Mouse (Mus musculus): ENCODE results near the gene Phxr2. TPM values are rescaled to one million over a fixed set of nuclear protein-coding genes. Genes with fewer than 3 reads are reported as not detected.
"Not testable (repeated sequence)": the region's sequence is repeated elsewhere in the genome, so short reads cannot be mapped to it uniquely, and the experiment has no call there.

The Phxr2 gene
- under 1 TPM in 1 of 2 experiments, not detected in 1; 0.67 TPM for polyA plus RNA-seq (2017; shearing (Covaris generic))

GRCm38 (mm10) chr10:99126225-99126624, at the start of gene Phxr2:
Gene Phxr2, minus strand, starts transcription at chr10:99126325.
- no peak for ATAC-seq

GRCm38 (mm10) chr10:99172906-99173507, 46.9 kb upstream of the Phxr2 start:
- ATAC-seq, result no peak

GRCm38 (mm10) chr10:99171961-99172497, 45.9 kb upstream of the Phxr2 start:
- ATAC-seq, result peak; percentile 70

GRCm38 (mm10) chr10:99169765-99170129, 43.6 kb upstream of the Phxr2 start:
- ATAC-seq, result peak; percentile 73

- no peak for ATAC-seq
Measured at GRCm38 (mm10) chr10:99168840-99169764, 43.0 kb upstream of the Phxr2 start.

- ATAC-seq, result no peak
Measured at GRCm38 (mm10) chr10:99168404-99168803, 42.3 kb upstream of the Phxr2 start.

- no peak for ATAC-seq
Measured at GRCm38 (mm10) chr10:99166392-99166791, 40.3 kb upstream of the Phxr2 start.

- no peak for ATAC-seq
Measured at GRCm38 (mm10) chr10:99165751-99166282, 39.7 kb upstream of the Phxr2 start.

- peak; percentile 38 for ATAC-seq
Measured at GRCm38 (mm10) chr10:99164871-99165477, 38.8 kb upstream of the Phxr2 start.

GRCm38 (mm10) chr10:99163002-99163401, 36.9 kb upstream of the Phxr2 start:
- no peak for ATAC-seq

GRCm38 (mm10) chr10:99161987-99162582, 36.0 kb upstream of the Phxr2 start:
- ATAC-seq, result peak; percentile 76

- ATAC-seq, result not testable (repeated sequence)
Measured at GRCm38 (mm10) chr10:99157697-99158096, 31.6 kb upstream of the Phxr2 start.

- no peak for ATAC-seq
Measured at GRCm38 (mm10) chr10:99156808-99157207, 30.7 kb upstream of the Phxr2 start.

- ATAC-seq, result no peak
Measured at GRCm38 (mm10) chr10:99154635-99155034, 28.5 kb upstream of the Phxr2 start.

GRCm38 (mm10) chr10:99152063-99152462, 25.9 kb upstream of the Phxr2 start:
- ATAC-seq, result peak; percentile 76

GRCm38 (mm10) chr10:99151580-99151979, 25.5 kb upstream of the Phxr2 start:
- no peak for ATAC-seq

- no peak for ATAC-seq
Measured at GRCm38 (mm10) chr10:99150016-99150415, 23.9 kb upstream of the Phxr2 start.

GRCm38 (mm10) chr10:99146596-99146995, 20.5 kb upstream of the Phxr2 start:
- no peak for ATAC-seq

GRCm38 (mm10) chr10:99145611-99146010, 19.5 kb upstream of the Phxr2 start:
- ATAC-seq, result no peak

GRCm38 (mm10) chr10:99136337-99136736, 10.2 kb upstream of the Phxr2 start:
- ATAC-seq, result no peak

GRCm38 (mm10) chr10:99133321-99133875, 7.3 kb upstream of the Phxr2 start:
- ATAC-seq, result no peak

Data from activated CD4-positive, CD25-positive, alpha-beta regulatory T cell, adult 4 months (primary cell).